Mouse (Mus musculus): ENCODE measurements around the gene Akap6. TPM values are rescaled to one million over a fixed set of nuclear protein-coding genes. Genes with fewer than 3 reads are reported as not detected.

Akap6 gene
- polyA plus RNA-seq, 1 experiment, result 0.59 TPM

DNA sequence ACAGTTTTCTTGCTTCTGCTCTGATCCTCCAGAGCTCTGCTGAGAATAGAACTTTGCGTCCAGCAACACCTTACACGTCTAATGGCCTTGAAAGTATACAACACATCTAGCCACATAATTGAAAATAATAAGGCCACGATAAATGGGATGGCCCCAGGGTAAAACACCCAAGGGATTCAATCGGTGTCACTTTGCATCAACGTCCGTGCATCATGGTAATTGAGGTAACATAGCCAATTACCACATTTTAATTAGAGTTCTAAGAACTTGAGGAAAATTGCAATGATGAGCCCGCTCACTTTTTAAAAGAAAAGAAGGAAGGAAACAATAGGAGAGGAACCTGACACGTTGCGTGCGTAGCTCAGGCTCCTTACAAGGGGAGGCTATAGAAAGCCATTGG is 413.1 kb downstream of the Akap6 start:
- no peak overlapping the region for H3K4me3 ChIP-seq (ENCODE audit: control insufficient read depth, low read depth, low read length)
- H3K27ac ChIP-seq (ENCODE audit: control insufficient read depth, insufficient read depth, low read depth, low read length), result no peak overlapping the region
- H3K4me1 ChIP-seq (ENCODE audit: control insufficient read depth, insufficient read depth, low read length), result no peaks in the 10 kb centered on the region
- H3K36me3 ChIP-seq (ENCODE audit: control insufficient read depth, insufficient read depth, low read length), result no peaks in the 10 kb centered on the region
- H3K27me3 ChIP-seq (ENCODE audit: control insufficient read depth, insufficient read depth, low read length), result no peaks in the 10 kb centered on the region
- TF ChIP-seq CTCF (IDR thresholded peaks at IDR 0.05; ENCODE audit: control insufficient read depth, insufficient read depth, insufficient replicate concordance, low read depth, low read length) (no peak), POLR2A (IDR thresholded peaks at IDR 0.05; ENCODE audit: control insufficient read depth, low read depth, low read length) (no peak)

DNA sequence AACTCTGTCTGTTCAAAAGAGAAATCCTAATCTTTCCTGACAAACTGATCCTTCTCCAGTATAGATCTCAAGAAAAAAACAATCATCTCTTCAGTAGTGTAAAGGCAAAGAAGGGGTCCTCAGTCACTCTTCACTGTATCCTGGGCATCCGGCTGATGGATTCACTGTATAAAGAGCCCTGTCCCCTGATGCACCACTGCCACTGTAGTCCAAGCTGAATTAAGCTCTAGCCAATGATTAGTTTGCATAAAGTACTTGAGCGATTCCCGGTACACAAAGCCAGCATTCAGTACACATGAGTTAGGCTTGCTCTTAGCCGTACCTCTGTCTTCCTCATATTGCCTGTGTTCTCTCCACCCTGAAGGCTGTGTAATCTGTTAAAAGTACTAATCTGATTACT is 420.2 kb downstream of the Akap6 start:
- TF ChIP-seq CTCF (IDR thresholded peaks at IDR 0.05; ENCODE audit: control insufficient read depth, insufficient read depth, insufficient replicate concordance, low read depth, low read length), result no peak
- no peak for TF ChIP-seq POLR2A (IDR thresholded peaks at IDR 0.05; ENCODE audit: control insufficient read depth, low read depth, low read length)
- Histone ChIP-seq H3K36me3 (ENCODE audit: control insufficient read depth, insufficient read depth, low read length) (no peaks in the 10 kb centered on the region), H3K4me1 (ENCODE audit: control insufficient read depth, insufficient read depth, low read length) (no peaks in the 10 kb centered on the region), H3K27me3 (ENCODE audit: control insufficient read depth, insufficient read depth, low read length) (no peaks in the 10 kb centered on the region), H3K27ac (ENCODE audit: control insufficient read depth, insufficient read depth, low read depth, low read length) (no peak overlapping the region), H3K4me3 (ENCODE audit: control insufficient read depth, low read depth, low read length) (no peak overlapping the region)

GRCm38 (mm10) chr12:53124131-53124530 is 424.9 kb downstream of the Akap6 start:
- no peak overlapping the region for H3K27ac ChIP-seq (ENCODE audit: control insufficient read depth, insufficient read depth, low read depth, low read length)
- H3K36me3 ChIP-seq (ENCODE audit: control insufficient read depth, insufficient read depth, low read length), result no peaks in the 10 kb centered on the region
- no peaks in the 10 kb centered on the region for H3K27me3 ChIP-seq (ENCODE audit: control insufficient read depth, insufficient read depth, low read length)
- no peak overlapping the region for H3K4me3 ChIP-seq (ENCODE audit: control insufficient read depth, low read depth, low read length)
- no peak for TF ChIP-seq POLR2A (IDR thresholded peaks at IDR 0.05; ENCODE audit: control insufficient read depth, low read depth, low read length)
- TF ChIP-seq CTCF (IDR thresholded peaks at IDR 0.05; ENCODE audit: control insufficient read depth, insufficient read depth, insufficient replicate concordance, low read depth, low read length), result no peak
- no peaks in the 10 kb centered on the region; the same call in 1 of the 2 replicates for H3K4me1 ChIP-seq (ENCODE audit: control insufficient read depth, insufficient read depth, low read length)

- H3K4me1 ChIP-seq (ENCODE audit: control insufficient read depth, insufficient read depth, low read length), result no peaks in the 10 kb centered on the region; the same call in 1 of the 2 replicates
- no peak overlapping the region for H3K27ac ChIP-seq (ENCODE audit: control insufficient read depth, insufficient read depth, low read depth, low read length)
- H3K36me3 ChIP-seq (ENCODE audit: control insufficient read depth, insufficient read depth, low read length), result no peaks in the 10 kb centered on the region
- no peak overlapping the region for H3K4me3 ChIP-seq (ENCODE audit: control insufficient read depth, low read depth, low read length)
- no peaks in the 10 kb centered on the region for H3K27me3 ChIP-seq (ENCODE audit: control insufficient read depth, insufficient read depth, low read length)
- no peak for TF ChIP-seq CTCF (IDR thresholded peaks at IDR 0.05; ENCODE audit: control insufficient read depth, insufficient read depth, insufficient replicate concordance, low read depth, low read length)
Measured at GRCm38 (mm10) chr12:53124696-53125095, 425.5 kb downstream of the Akap6 start.

- Histone ChIP-seq H3K4me3 (ENCODE audit: control insufficient read depth, low read depth, low read length) (no peak overlapping the region), H3K36me3 (ENCODE audit: control insufficient read depth, insufficient read depth, low read length) (no peaks in the 10 kb centered on the region), H3K4me1 (ENCODE audit: control insufficient read depth, insufficient read depth, low read length) (no peaks in the 10 kb centered on the region; the same call in 1 of the 2 replicates), H3K27me3 (ENCODE audit: control insufficient read depth, insufficient read depth, low read length) (no peaks in the 10 kb centered on the region), H3K27ac (ENCODE audit: control insufficient read depth, insufficient read depth, low read depth, low read length) (no peak overlapping the region)
- no peak for TF ChIP-seq CTCF (IDR thresholded peaks at IDR 0.05; ENCODE audit: control insufficient read depth, insufficient read depth, insufficient replicate concordance, low read depth, low read length)
- TF ChIP-seq POLR2A (IDR thresholded peaks at IDR 0.05; ENCODE audit: control insufficient read depth, low read depth, low read length), result no peak
Measured at GRCm38 (mm10) chr12:53125286-53125685, 426.1 kb downstream of the Akap6 start.

GRCm38 (mm10) chr12:53134196-53134595 is 435.0 kb downstream of the Akap6 start:
- no peaks in the 10 kb centered on the region for H3K4me1 ChIP-seq (ENCODE audit: control insufficient read depth, insufficient read depth, low read length)
- no peak overlapping the region for H3K27ac ChIP-seq (ENCODE audit: control insufficient read depth, insufficient read depth, low read depth, low read length)
- no peak overlapping the region for H3K4me3 ChIP-seq (ENCODE audit: control insufficient read depth, low read depth, low read length)
- no peak for TF ChIP-seq POLR2A (IDR thresholded peaks at IDR 0.05; ENCODE audit: control insufficient read depth, low read depth, low read length)
- TF ChIP-seq CTCF (IDR thresholded peaks at IDR 0.05; ENCODE audit: control insufficient read depth, insufficient read depth, insufficient replicate concordance, low read depth, low read length), result no peak
- H3K27me3 ChIP-seq (ENCODE audit: control insufficient read depth, insufficient read depth, low read length), result no peaks in the 10 kb centered on the region
- no peaks in the 10 kb centered on the region for H3K36me3 ChIP-seq (ENCODE audit: control insufficient read depth, insufficient read depth, low read length)

DNA sequence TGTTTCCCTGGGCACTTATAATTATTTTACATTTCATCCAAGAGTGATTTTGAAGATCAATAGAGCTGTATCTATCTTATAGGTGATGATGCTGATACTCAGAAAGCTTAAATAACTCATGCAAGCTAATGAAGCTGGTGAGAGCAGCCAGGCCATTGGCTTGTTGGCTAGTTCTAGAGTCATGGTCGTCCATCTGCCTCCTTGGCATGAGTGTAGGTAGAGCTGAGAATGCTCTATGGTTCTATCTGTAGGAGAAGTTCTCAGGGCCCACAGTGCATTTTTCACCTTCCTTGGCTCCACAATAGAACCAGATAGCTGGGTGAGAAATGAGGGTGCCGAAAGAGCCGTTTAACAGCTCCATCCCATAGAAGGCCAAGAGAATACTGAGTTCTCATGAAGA is 438.1 kb downstream of the Akap6 start:
- Histone ChIP-seq H3K4me3 (ENCODE audit: control insufficient read depth, low read depth, low read length) (no peak overlapping the region), H3K27ac (ENCODE audit: control insufficient read depth, insufficient read depth, low read depth, low read length) (no peak overlapping the region), H3K4me1 (ENCODE audit: control insufficient read depth, insufficient read depth, low read length) (no peaks in the 10 kb centered on the region), H3K27me3 (ENCODE audit: control insufficient read depth, insufficient read depth, low read length) (no peaks in the 10 kb centered on the region), H3K36me3 (ENCODE audit: control insufficient read depth, insufficient read depth, low read length) (no peaks in the 10 kb centered on the region)
- TF ChIP-seq CTCF (IDR thresholded peaks at IDR 0.05; ENCODE audit: control insufficient read depth, insufficient read depth, insufficient replicate concordance, low read depth, low read length) (no peak), POLR2A (IDR thresholded peaks at IDR 0.05; ENCODE audit: control insufficient read depth, low read depth, low read length) (no peak)

DNA sequence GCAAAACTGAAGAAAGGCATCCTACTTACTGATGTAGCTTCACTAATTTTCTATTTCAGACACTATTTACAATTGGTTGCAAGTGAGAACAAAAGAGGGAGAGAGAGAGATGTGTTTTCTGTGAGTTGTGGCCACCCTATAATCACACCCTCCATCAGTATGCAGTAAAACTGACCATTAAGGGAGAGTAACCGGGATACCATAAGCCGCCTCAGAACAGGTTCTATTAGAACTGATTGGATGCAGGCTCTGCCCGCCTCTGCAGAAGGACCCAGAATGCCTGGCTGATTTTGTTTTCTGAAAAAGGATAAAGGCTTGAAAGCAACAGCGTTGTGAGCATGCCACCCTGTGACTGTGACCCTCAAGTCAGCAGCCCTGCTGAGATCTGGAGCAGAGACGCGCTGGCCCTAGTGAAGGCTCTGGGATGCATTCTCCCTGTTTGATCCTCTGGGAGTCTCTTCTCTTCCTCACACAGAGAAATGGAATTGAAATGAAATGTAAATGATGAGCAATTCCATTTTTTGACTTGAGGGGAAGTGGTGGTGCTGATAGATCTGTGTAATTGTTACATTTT is 445.0 kb downstream of the Akap6 start:
- H3K4me3 ChIP-seq (ENCODE audit: control insufficient read depth, low read depth, low read length), result no peak overlapping the region
- no peak for TF ChIP-seq CTCF (IDR thresholded peaks at IDR 0.05; ENCODE audit: control insufficient read depth, insufficient read depth, insufficient replicate concordance, low read depth, low read length)
- TF ChIP-seq POLR2A (IDR thresholded peaks at IDR 0.05; ENCODE audit: control insufficient read depth, low read depth, low read length), result no peak
- H3K36me3 ChIP-seq (ENCODE audit: control insufficient read depth, insufficient read depth, low read length), result no peaks in the 10 kb centered on the region
- H3K27me3 ChIP-seq (ENCODE audit: control insufficient read depth, insufficient read depth, low read length), result no peaks in the 10 kb centered on the region
- no peak overlapping the region for H3K27ac ChIP-seq (ENCODE audit: control insufficient read depth, insufficient read depth, low read depth, low read length)
- H3K4me1 ChIP-seq (ENCODE audit: control insufficient read depth, insufficient read depth, low read length), result no peaks in the 10 kb centered on the region

Data from testis, adult 2 months (tissue).